Mouse (Mus musculus) R1 (cell line): ENCODE measurements at regions not wholly inside any gene's neighbourhood (a gene's known extent, or its start where the extent isn't known, plus 50 kb on each side); places are given as distances from the start of the nearest gene placed in this dataset.
"Not testable (repeated sequence)": the region's sequence is repeated elsewhere in the genome, so short reads cannot be mapped to it uniquely, and the experiment has no call there.

ENCODE experiments used
- DNase-seq: peaks from one replicate; pipeline ENCODE4 v3.0.0-alpha.2; 2018; ENCODE audit warnings: low read depth, low spot score

GRCm38 (mm10) chr10:117449416-117450239, 69.8 kb upstream of the Cpsf6 start:
- DNase-seq, result no peak

DNA sequence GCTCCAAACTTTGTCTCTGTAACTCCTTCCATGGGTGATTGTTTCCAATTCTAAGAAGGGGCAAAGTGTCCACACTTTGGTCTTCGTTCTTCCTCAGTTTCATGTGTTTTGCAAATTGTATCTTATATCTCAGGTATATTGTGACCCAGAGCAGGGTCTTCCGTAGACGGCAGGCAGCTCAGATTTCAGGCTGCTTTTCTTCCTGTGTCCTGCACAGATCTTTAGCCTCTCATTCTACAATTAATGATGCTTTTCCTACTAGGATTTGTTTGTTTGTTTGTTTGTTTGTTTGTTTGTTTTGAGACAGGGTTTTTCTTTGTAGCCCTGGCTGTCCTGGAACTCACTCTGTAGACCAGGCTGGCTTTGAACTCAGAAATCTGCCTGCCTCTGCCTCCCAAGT, 69.0 kb upstream of the Cpsf6 start:
- DNase-seq, result not testable (repeated sequence)

- no peak for DNase-seq
Measured at GRCm38 (mm10) chr10:117447626-117448025, 67.8 kb upstream of the Cpsf6 start.

DNA sequence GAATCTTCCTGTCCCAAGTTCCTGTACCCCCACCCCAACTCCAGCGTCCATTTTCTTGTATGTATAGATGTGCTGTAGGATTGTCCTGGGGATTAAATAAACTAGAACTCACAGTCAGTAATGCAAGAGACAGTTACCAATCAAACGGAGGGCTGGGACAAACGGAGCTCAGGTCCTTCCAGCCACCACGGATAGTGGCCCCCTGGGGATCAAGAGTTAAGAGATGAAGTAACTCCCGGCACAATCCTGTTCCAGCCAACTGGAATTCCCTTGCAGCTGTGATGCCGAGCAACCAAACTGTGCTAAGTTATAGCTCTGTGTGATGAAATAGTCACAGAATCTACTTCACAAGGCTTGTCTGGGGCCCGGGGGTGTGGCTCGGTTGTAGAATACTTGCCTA, 67.4 kb upstream of the Cpsf6 start:
- DNase-seq, result no peak

DNA sequence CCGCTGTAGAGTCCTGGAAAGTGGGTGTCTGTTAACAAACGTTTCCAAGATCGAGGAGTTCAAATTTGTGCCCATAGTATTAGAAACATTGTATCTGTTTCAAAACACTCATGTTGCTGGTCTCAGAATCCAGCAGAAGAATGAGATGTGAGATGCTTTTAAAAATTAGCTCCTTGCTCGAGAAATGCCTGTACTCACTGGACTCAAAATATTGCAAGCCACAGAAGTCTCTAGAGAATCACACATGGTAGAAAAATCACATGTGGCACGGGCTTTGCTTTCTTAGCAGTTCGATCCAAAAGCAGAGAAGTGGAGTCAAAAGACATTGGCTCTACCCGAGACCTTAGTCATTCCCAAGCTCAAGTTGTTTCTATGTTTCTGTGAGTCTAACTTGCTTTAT, 67.0 kb upstream of the Cpsf6 start:
- no peak for DNase-seq

DNA sequence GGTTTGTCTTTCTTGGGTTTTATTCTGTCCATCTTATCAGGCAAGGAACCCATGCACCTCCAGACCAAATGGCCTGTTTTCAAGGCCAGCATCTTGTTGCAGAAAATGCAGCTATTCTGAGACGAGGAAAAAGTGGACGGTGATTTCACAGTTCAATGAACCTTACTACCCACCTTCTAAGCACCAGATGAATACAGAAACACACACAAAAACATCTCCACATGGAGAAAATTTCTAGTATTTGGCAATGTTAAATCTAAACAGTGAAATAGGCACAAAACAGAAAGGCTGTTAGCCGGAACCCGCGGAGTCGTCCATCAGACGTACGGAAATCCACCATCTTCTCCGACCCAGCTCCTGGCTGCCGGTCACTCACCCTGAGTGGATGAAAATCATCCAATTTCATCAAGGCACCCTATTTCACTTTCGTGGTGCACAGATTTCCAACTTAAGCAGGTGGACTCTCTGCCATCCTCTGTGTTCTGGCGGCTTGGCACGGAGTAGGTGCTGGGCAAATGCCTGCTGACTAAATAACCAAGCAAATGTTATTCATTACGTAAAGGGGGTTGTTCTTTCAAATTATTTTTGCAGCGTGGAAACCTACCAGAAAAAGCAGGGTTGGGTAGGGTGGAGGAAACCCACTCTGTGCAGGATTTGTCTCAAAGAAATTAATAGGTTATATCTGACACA, 66.1 kb upstream of the Cpsf6 start:
- no peak for DNase-seq

DNA sequence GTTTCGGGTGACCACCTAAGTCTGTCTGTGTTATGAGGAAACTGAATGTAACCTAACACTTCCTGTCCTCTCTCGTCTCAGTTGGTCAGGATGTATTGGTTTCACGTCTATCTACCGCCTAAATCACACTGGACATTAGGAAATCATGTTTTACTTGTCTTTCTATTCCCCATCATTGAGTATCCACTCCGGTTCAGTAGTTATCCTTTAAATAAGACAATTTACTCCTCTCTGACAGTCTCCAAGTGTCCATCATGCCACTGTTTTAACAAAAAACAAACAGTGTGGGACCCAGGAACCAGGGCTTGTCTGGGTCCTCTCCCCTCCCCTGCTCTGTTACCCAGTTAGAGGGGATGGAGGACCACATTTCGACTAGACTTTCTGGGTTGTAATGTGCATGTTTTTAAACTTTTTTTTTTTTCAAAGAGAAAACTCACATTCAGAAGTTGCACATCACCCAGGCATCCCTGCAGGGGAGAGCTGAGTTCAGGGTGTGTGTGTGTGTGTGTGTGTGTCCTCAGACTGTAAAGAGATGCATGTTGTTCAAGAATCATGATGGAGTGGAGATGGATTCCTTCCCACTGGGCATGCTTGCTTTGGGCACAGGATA, 65.5 kb upstream of the Cpsf6 start:
- DNase-seq, result no peak

- DNase-seq, result no peak
Measured at GRCm38 (mm10) chr10:117444761-117445160, 64.9 kb upstream of the Cpsf6 start.

GRCm38 (mm10) chr10:117443426-117444350, 63.9 kb upstream of the Cpsf6 start:
- DNase-seq, result no peak

DNA sequence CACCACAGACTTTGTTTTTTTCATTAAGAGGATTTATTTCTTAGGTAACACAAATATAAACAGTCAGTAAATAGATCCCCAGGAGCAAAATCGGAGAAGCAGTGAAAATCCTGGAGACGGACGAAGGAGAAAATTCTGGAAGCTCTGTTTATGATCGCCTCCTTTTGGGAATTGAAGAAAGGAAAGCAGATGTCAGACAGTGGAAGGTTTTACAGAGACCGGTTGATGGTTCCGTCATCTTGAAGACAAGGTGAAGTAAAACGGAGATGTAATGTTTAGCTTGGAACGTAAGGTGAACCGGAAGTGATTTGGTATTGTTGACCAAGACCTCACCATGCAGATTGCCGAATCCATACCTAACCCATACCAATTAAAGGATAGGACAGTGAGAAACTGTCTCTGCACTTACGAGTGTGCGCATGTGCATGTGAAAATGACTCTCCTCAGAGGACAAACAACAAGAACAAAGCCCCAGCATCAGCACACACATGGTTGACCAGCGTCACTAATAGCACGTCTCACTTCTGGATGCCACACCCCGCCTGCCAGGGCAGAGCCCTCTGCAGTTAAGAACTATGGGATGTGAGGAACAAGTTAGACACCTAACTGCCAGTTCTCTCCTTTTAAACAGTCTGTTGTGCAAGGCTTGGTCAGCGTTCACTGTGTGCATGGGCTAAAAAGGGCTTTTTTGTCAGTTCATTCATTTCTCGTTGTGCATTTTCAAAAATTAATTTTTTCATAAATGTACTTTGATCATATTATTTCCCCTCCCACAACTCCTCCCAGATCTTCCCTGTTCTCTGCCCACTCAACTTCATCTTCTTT, 62.4 kb upstream of the Cpsf6 start:
- no peak for DNase-seq

- DNase-seq, result no peak
Measured at GRCm38 (mm10) chr10:117441121-117441978, 61.5 kb upstream of the Cpsf6 start.

DNA sequence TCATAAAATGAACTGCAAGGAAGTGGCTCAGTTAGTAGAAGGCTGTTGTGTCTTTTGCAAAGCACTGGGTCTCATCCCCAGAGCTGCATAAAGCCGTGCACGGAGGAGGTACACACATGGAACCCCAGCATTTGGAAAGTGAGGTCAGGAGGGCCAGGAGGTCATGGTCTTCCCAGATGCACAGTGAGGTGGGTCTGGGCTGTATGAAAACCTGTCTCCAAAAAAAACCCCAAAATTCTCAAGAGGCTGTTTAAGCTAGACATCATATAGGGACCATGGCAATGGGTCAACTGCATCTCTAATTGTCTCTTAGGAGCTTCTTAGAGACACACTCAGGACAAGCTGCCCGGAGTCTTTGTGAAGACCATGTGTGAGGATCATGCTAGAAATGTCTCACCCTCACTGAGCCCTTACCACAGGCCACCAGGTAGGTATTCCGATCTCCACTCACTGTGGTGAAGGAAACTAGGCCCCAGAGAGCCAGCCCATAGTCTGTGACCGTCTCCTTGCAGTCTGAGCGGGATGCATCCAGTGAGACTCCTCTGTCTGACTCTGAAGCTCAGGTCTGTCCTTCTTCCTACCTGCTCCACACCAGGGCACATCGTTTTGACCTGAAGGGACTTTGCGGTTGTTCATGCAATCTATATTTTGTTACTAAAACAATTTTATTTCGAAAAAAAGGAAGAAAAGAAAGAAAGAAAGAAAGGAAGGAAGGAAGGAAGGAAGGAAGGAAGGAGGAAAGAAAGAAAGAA, 60.6 kb upstream of the Cpsf6 start:
- no peak for DNase-seq

GRCm38 (mm10) chr10:117439206-117440110, 59.6 kb upstream of the Cpsf6 start:
- peak; percentile 64 for DNase-seq

DNA sequence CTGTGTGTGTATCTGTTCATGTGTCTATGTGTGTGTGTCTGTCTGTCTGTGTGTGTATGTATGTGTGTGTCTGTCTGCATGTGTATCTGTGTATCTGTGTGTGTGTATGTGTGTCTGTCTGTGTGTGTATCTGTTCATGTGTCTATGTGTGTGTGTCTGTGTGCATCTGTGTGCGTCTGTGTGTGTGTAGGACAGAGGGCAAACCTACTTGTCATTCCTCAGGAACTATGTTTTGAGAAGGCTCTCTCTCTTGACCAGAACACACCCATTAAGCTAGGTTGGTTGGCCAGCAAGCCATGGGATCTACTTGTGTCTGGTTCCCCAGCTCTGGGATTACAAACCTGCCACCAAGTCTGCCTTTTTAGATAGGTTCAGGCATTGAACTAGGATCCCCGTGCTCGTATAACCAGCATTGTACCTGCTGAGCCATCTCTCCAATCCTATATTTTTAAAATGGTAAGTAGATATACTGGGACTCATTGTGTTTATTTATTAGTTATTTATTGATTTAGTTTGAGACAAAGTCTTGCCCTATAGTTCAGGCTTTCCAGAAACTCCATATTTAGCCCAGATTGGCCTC, 58.9 kb upstream of the Cpsf6 start:
- no peak for DNase-seq

DNA sequence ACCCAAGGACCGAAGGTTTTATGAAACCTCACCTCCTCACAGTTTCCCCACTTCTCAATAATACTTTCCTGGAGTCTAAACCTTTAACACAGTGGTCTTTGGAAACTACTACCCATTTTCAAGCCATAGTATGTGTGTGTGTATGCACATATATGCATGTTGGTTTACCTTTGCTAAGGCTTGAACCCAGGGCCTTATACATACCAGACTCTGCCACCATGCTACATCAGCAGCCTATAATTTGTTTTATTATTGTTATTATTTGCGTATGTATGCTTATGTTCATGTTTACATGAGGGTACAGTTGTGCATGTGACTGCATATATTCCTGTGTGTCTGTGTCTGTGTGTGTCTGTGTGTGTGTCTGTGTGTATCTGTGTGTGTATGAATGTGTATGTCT, 58.2 kb upstream of the Cpsf6 start:
- DNase-seq, result no peak

- DNase-seq, result peak; percentile 86
Measured at GRCm38 (mm10) chr10:117436875-117437715, 57.3 kb upstream of the Cpsf6 start.
